Mouse (Mus musculus) gonadal fat pad, adult 2 months (tissue): ENCODE measurements around the gene Ano2. TPM values are rescaled to one million over a fixed set of nuclear protein-coding genes. Genes with fewer than 3 reads are reported as not detected.

Source experiments
- DNase-seq: peaks from one replicate; pipeline ENCODE4 v3.0.0-alpha.2; 2012; ENCODE audit warnings: low read depth
- polyA plus RNA-seq: library from polyadenylated mRNA; depleted of rRNA; stranded (reverse); fragments of >200 nt; gene quantifications from 2 replicates; pipeline ENCODE4 v1.2.3, GENCODE M21; 2012; rRNA removed

The Ano2 gene
- polyA plus RNA-seq, 1 experiment, result not detected

GRCm38 (mm10) chr6:126048206-126048605 is 358.0 kb downstream of the Ano2 start:
- DNase-seq, result no peak

- DNase-seq, result peak; percentile 40
Measured at GRCm38 (mm10) chr6:126053136-126053535, 362.9 kb downstream of the Ano2 start.

- no peak for DNase-seq
Measured at GRCm38 (mm10) chr6:126057706-126058105, 367.5 kb downstream of the Ano2 start.

GRCm38 (mm10) chr6:126080531-126080930 is 390.3 kb downstream of the Ano2 start:
- no peak for DNase-seq

- DNase-seq, result no peak
Measured at GRCm38 (mm10) chr6:126086321-126086950, 396.2 kb downstream of the Ano2 start.

- DNase-seq, result no peak
Measured at GRCm38 (mm10) chr6:126088489-126089265, 398.5 kb downstream of the Ano2 start.

Other genes with a start within 250 kb of the Ano2 start
- 217 and 263 TPM in 2 replicates for gene Cd9, start 195.6 kb upstream of the Ano2 start, polyA plus RNA-seq
- gene Vwf, start 143.6 kb upstream of the Ano2 start, polyA plus RNA-seq, result 76.1 and 90.2 TPM in 2 replicates